Mouse (Mus musculus) T-helper 17 cell (primary cell): ENCODE results near the gene Asah2.
"Not testable (repeated sequence)": the region's sequence is repeated elsewhere in the genome, so short reads cannot be mapped to it uniquely, and the experiment has no call there.

Experiments used
- in situ Hi-C, 2 experiments: fragments of 300-600 bp; cut with MboI, MseI; formaldehyde crosslinking; loops; 1 replicate in 1 of 2; 2 replicates in 1 of 2; pipeline ENCODE4 v1.15.1; 2025; ENCODE audit warnings: high pct_unique_total_duplicates in 2 of 2

Gene Asah2

DNA sequence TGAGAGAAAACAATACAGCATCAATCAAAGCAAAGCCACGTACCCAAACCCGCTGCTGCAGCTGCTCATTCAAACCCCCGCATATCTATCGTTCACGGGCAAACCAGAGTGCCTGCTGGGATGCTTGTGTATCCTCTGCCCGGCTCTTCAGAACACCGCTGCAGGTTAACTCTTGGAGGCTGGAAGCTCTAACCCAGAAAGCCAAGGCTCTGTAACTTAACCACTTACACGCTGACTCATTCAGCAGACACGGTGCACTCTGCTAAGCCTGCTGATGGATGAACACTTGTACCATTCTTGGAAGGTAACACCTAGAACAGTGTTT, 5.1 kb downstream of the Asah2 start:
- in situ Hi-C loops: no loop called here

GRCm38 (mm10) chr19:32102294-32102975, 5.6 kb downstream of the Asah2 start:
- in situ Hi-C loops: no loop called here

DNA sequence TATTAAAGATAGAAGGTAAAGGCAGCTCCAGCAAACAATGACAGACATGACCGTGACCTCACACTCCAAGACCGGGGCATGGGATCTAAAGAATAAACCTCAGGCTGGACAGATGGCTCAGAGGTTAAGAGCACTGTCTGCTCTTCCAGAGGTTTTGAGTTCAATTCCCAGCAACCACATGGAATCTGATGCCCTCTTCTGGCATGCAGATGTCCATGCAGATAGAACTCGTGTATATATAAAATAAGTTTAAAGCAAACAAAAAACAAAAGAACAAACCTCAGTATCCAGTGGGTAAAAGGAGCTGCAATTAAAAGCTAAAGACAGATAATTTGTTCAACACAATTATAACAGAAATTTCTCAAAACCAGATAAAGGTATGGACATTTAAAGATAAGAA, 9.4 kb downstream of the Asah2 start:
- in situ Hi-C loops: no loop called here

DNA sequence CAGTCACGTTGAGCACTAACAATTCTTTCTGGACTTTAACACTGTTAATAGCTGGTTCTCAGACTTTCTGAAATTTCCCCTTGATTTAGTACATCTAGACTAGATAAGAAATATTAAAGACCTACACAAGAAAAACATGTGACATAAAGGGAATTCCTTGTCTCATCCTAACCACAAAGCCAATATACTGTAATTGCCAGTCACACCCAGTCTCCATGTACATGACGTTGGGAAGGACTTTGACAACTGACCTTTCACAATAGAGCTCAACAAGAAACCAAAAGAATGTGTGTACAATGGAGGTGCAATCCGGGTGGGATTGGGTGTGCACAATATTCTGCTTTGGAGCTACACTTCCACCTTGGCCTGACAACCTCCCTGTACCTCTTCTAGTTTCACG, 15.7 kb downstream of the Asah2 start:
- in situ Hi-C loops: no loop called here

DNA sequence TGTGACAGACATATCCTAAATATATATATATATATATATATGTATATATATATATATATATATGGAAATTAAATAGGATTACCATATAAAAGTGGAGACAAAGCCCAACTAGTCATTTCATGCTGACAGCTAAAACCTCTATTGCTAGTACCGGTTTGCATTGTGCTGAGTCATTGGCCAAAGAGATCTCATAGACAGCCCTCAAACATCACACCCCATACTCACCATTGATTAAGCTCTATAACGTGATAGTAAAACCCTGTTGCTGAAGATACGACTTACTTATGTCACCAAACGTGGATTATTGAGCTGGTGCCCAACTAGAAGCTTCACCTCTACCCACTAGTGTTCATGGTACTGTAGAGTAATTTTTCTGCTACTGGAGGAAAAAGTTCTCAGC, 17.2 kb downstream of the Asah2 start:
- in situ Hi-C loops: no loop called here

DNA sequence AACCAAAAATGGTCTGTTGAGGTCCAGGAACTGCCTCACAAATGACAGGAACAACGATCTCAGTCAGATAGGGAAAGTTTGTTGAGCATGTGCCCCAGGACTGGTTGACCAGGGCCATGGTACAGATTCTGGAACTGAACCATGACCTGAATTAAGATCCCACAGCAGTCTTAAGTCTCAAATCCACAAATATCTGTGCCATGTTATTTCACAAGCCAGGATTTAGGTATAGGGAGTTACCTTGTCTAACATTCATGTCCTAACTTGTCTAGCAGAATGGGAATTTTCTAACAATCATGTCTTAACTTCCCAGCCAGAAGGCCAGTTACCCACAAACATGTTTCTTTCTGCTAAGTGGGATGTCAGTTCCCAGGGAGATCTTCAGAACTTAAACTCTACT, 19.4 kb downstream of the Asah2 start:
- in situ Hi-C loops: no loop called here

GRCm38 (mm10) chr19:32087736-32088470, 20.1 kb downstream of the Asah2 start:
- in situ Hi-C loops: no loop called here

GRCm38 (mm10) chr19:32084813-32085212, 23.2 kb downstream of the Asah2 start:
- in situ Hi-C loops: not testable (repeated sequence)

GRCm38 (mm10) chr19:32070340-32070739, 37.7 kb downstream of the Asah2 start:
- in situ Hi-C loops: no loop called here

- in situ Hi-C loops: no loop called here
Measured at GRCm38 (mm10) chr19:32069598-32069997, 38.4 kb downstream of the Asah2 start.

- in situ Hi-C loops: no loop called here
Measured at GRCm38 (mm10) chr19:32067669-32068068, 40.3 kb downstream of the Asah2 start.

DNA sequence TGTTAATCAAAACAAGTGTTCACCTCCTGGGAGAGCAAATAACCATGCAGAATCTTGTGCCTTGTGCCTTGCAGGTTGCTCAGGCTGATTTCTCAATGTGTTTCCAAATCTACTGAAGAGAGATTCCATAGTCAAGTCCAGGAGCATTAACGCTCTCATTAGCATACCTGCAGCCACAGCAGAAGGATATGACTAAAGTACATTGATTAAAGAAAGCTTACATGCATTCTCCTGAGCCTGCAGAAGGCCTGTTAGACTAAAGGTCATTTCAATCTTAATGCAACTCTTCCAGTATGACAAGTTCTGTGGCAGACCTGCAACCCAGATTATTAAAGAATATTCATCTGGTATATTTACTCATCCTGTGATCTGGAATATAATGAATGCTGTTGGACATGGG, 46.7 kb downstream of the Asah2 start:
- in situ Hi-C loops: no loop called here

- in situ Hi-C loops: no loop called here
Measured at GRCm38 (mm10) chr19:32056252-32056651, 51.8 kb downstream of the Asah2 start.

DNA sequence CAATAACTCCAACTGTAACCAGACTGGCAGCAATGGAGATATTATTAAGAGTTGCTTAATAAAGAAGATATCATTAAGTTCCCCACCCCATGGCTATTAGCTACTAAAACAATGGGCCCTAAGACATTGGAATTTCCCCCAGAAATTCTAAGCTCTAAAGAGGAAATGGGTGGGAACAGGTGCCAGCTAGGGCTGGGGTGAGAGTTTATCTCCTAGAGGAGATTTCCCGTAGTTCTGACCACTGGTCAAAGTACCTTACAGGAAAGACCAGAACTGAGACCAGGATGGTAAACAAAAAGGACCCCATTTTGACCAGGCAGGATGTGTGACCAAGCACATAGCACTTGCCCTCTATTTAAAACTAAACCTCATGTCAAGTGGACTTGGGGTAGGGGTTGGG, 52.3 kb downstream of the Asah2 start:
- in situ Hi-C loops: no loop called here

DNA sequence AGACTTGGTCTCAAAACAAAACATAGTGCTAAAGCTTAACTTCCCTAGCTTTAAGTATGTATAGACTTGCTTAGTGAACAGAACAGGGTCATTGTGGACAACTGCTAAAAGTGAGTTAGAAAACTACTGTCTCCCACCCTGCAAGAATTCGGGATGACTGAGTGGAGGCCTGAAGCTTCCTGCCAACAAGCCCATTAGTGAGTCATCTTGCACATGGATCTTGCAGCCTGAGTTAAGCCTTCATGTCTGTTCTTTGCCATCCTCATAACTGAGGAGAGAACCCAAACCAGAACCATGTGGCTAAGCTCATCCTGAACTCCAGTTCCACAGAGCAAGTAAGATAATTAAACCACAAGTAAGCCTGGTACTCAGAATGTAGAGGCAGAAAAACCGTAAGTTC, 56.8 kb downstream of the Asah2 start:
- in situ Hi-C loops: no loop called here

GRCm38 (mm10) chr19:32032881-32033280, 75.1 kb downstream of the Asah2 start:
- in situ Hi-C loops: no loop called here

DNA sequence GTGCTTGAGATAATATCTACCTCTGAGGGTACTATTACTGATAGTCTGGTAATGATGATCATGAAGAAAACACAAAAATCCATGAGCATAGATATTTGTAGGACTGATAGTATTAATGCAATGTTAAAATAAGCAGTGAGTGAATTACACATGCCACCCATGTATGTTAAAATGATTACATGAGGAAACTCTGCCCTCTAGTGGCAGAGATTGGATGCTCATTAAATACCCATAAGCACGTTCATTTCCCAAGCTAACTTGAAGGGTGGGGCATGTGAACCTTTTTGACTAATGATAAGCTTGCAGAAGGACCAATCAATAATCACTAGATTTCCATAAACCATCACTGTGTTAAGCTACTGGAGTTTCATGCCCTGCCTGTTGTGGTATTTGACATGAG, 77.6 kb downstream of the Asah2 start:
- in situ Hi-C loops: no loop called here

GRCm38 (mm10) chr19:32025443-32025842, 82.6 kb downstream of the Asah2 start:
- in situ Hi-C loops: no loop called here

DNA sequence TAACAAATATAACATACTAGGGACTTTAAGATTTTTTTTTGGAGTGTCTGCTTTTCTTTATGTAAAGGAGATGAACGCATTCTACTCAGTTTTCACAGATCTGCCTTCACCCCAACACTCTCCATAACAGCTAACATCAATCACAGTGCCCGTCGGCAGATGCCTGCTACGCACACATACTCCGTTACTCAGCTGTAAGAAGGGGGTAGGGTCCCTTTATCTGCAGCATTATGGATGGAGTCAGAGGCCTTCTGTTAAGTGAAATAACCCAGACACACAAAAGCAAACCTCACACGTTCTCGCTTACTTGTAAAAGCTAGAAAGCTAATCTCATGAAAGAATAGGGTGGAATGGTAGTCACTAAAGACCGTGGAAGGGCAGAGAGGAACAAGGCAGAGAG, 88.3 kb downstream of the Asah2 start:
- in situ Hi-C loops: loop anchor here in 1 of 2 experiments (5.0 kb wide), 1 partner anchor 32 kb away; no protein-coding TSS in a partner anchor

- in situ Hi-C loops: no loop called here
Measured at GRCm38 (mm10) chr19:32018585-32018984, 89.4 kb downstream of the Asah2 start.

GRCm38 (mm10) chr19:32018053-32018452, 90.0 kb downstream of the Asah2 start:
- in situ Hi-C loops: no loop called here

DNA sequence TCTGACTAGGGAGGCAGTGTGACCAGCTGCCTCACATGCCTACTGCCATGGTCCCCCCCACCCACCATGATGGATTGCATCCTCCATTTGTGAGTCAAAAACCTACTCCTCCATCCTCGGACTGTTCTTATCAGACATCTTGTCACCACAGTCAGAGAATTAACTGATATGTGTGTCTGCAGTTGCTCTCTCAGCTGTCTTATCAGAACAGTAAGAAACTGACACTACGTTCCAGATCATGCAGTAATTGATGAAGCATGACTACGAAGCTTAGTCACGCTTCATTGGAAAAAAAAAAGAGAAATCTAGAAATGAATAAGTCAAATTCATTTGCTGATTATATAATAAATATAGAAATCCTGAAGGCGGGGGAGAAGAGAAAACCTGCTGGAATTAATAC, 105.4 kb downstream of the Asah2 start:
- in situ Hi-C loops: no loop called here

DNA sequence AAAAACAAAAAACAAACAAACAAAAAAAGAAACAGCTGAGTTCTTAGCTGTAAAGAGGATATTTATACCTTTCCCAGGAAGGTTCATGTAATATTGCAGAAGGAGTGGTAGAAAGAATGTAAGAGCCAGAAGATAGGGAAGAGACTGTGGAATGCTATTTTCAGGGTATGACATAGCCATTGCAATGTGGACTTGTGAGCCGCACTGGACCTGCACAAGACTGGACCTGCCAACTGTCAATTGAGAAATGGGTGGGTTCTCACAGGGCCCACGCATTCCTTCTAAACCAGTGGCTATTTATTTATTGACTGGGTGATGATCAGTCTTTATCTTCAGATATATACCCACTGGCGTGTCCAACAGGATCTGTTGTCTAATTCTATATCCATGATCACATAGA, 111.1 kb downstream of the Asah2 start:
- in situ Hi-C loops: no loop called here
